Mouse (Mus musculus) MN1 (cell line): ENCODE measurements around the gene Ech1.

Experiments used
- DNase-seq: peaks from one replicate; pipeline ENCODE4 v3.0.0-alpha.2; 2016; ENCODE audit warnings: low spot score

Ech1 gene

GRCm38 (mm10) chr7:28824941-28825685 lies at the start of gene Ech1:
Gene Ech1 (plus strand): TSS chr7:28825217.
- peak; percentile 92 for DNase-seq

DNA sequence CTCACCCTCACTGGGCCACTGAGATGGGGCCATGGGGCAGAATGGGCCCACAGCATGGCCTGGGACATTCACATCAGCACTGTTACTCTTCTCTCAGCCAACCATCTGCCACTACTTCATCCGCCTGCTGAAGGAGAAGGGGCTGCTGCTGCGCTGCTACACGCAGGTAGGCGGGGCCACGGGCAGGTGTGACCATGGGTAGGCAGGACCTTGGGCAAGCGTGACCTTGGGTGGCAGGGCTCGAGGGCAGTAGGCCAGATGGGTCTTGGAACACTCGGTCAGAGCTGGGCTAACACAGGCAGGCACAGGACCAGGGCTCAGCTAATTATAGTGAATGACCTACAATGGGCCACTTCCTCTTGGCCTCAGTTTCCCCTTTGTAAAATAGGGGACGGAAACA lies 46.2 kb upstream of the Ech1 start:
- DNase-seq = no peak

- peak; percentile 88 for DNase-seq
Measured at GRCm38 (mm10) chr7:28780067-28780658, 44.9 kb upstream of the Ech1 start.

- DNase-seq = no peak
Measured at GRCm38 (mm10) chr7:28780857-28781256, 44.2 kb upstream of the Ech1 start.

GRCm38 (mm10) chr7:28781261-28781663 lies 43.8 kb upstream of the Ech1 start:
- DNase-seq = no peak

DNA sequence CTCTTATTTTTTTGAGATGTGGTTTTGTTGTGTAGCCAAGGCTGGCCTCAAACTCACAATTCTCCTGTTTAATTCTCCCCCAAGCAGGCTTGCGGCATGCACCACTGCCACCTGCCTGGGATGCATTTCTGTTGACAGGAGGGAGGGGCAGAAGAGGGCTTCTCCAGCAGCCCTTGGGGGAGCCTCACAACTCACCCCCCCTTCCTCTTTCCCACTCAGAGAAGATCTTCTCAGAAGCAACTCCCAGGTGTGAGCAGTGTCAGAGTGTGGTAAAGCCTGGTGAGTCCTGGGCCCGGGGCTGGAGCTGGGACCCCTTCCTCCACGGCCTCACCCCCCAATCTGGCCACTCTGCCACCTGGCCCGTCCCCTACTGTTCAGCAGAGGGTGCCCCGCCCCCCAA lies 39.9 kb upstream of the Ech1 start:
- DNase-seq = no peak

- DNase-seq = no peak
Measured at GRCm38 (mm10) chr7:28787884-28788283, 37.1 kb upstream of the Ech1 start.

- no peak for DNase-seq
Measured at GRCm38 (mm10) chr7:28788307-28789195, 36.5 kb upstream of the Ech1 start, which contains the start of gene Rinl. Gene Rinl (plus strand): TSS chr7:28788969.

GRCm38 (mm10) chr7:28789235-28789634 lies 35.8 kb upstream of the Ech1 start:
- no peak for DNase-seq

GRCm38 (mm10) chr7:28790066-28790806 lies 34.8 kb upstream of the Ech1 start:
- peak; percentile 80 for DNase-seq

DNA sequence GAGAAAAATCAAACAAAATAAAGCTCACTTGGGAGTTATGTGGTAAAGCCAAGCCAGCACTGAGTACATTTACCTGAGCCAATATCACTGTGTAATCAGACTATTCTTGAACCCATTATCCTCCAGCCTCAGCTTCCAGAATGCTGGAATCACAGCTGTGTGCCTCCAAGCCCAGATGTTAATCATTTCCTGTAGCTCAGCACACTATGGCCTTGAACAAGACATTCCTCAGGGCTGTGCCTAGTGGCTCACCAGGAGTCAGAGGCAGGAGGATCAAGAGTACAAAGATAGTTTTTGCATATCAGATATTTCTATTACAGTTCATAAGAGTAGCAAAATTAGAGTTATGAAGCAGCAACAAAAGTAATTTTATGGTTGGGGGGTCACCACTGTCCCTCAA lies 33.3 kb upstream of the Ech1 start:
- DNase-seq = no peak

DNA sequence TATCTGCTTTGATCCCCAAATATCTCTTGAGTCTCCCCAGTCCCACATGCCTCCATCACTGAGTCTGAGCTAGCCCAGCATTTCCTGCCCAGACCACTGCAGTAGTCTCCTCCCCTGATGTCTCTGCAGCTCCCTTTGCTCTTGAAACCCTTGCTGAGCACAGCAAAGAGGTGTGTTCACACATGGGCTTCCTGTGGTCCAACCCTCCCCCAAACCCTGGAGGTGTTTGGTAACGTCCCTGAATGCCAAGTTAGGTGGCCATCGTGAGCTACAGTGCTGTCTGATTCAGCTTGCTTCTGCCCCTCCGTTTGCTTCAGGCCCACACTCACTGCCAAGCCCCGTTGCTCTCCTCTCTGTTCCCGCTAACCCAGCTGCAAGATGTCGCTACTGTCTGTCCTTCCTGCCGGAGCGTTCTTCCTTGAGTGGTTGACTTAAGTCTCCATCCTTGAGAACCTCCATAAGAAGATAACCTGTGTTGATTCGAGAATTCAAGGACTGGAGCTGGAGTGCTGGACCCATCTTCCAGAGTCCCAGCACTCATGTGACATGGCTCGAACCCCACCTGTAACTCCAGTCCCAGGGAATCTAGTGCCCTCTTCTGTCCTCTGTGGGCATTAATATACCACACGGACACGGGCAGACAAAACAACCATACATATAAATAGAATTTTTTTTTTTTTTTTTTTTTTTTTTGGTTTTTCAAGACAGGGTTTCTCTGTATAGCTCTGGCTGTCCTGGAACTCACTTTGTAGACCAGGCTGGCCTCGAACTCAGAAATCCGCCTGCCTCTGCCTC lies 32.4 kb upstream of the Ech1 start:
- DNase-seq = no peak

- DNase-seq = no peak
Measured at GRCm38 (mm10) chr7:28793834-28794233, 31.2 kb upstream of the Ech1 start.

DNA sequence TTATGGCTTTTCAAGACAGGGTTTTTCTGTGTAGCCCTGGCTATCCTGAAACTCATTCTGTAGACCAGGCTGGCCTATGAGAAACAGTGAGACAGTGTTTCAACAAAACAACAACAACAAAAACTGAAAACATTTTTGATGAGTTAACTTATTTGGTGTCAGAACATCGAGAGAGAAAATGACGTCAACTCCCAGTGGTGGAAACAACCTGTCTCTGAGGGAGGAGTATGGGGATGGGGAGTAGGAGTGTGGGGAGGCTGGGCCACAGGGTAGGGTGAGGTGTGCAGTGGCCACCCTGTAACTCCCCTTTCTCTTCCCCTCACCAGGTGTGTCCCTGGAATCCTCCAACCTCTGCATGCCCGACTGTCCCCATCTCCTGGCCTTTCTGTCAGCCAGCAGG lies 30.5 kb upstream of the Ech1 start:
- DNase-seq = no peak

GRCm38 (mm10) chr7:28795832-28796231 lies 29.2 kb upstream of the Ech1 start:
- no peak for DNase-seq

GRCm38 (mm10) chr7:28796562-28796975 lies 28.4 kb upstream of the Ech1 start:
- peak; percentile 30 for DNase-seq

- no peak for DNase-seq
Measured at GRCm38 (mm10) chr7:28799994-28800393, 25.0 kb upstream of the Ech1 start.

DNA sequence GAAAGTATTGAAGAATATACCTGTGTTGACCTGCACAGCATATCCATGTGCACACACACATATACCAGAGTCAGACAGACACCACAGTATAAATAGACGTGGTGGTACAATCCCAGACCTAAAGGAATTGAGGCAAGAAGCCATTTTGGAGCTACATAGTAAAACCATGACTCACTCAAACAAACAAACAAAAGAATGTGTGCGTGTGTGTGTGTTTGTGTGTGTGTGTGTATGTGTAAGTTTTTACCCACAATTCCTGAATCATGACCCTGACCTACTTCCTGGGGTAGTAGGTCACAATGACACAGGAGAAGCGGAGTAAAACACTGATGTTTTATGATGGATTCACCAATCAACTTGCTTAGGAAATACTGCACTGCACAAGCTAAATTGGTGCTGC lies 23.6 kb upstream of the Ech1 start:
- no peak for DNase-seq

DNA sequence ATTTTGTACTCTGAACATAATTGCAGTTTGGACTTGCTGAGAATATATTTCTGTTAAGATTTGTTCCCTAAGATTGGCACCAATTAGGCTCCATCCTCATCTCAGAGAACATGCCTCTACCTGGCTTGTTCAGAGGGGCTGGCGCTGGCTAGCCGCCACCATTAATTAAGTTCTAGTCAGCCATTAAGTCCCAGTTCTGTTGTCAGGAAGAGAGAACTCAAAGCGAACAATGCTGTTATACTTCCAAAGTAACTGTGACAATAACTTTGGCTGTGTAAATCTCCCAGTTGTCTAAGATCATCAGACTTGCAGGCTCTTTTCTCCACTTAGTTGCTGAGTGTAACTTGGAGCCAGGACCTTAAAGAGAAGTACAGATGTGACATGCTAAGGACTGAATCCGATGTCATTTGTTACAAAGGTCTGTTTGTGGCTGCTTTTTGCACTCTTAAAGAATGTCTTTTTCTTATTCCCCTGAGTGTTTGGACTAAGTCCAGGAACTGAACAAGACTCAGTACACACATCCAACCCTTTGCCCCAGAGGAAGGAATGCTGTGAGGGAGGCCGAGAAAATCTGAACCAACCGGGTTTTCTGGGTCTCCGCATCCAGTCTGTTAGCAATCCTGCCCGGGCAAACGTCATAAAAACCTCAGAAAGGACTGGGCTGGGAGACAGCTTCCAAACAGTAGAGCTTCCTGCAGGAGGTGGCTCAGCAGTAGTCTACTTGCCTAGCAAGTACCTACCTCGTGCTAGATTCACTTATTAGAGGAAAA lies 22.9 kb upstream of the Ech1 start:
- DNase-seq = peak; percentile 33

GRCm38 (mm10) chr7:28802846-28803588 lies 22.0 kb upstream of the Ech1 start:
- no peak for DNase-seq
